Mouse (Mus musculus): Measurements from ENCODE around the gene Hs1bp3. TPM values are rescaled to one million over a fixed set of nuclear protein-coding genes. Genes with fewer than 3 reads are reported as not detected.

Hs1bp3 gene
- total and polyA plus RNA-seq, 2 experiments from 2014 or later, result 9.5 to 9.7 TPM

GRCm38 (mm10) chr12:8275424-8275823, 37.8 kb upstream of the Hs1bp3 start:
- no peaks in the 10 kb centered on the region for H3K9me3 ChIP-seq (replicated peaks; ENCODE audit: control insufficient read depth, low read length)
- no peaks in the 10 kb centered on the region for H3K27me3 ChIP-seq (ENCODE audit: control insufficient read depth, insufficient read depth, low read length)
- ATAC-seq (ENCODE audit: insufficient read depth, low read depth), result no peak
- no peak overlapping the region for H3K9ac ChIP-seq (replicated peaks; ENCODE audit: low read depth, low read length)
- H3K4me1 ChIP-seq (ENCODE audit: control insufficient read depth, insufficient read depth), result no peaks in the 10 kb centered on the region
- no peaks in the 10 kb centered on the region for H3K36me3 ChIP-seq (replicated peaks; ENCODE audit: control insufficient read depth, insufficient read depth, low read length)
- 95% methylated on average over 4 of the region's 4 CpGs for WGBS
- no peak overlapping the region for H3K4me2 ChIP-seq (ENCODE audit: low read depth, low read length)
- no peak for TF ChIP-seq CTCF (IDR thresholded peaks at IDR 0.05; ENCODE audit: low read depth)
- no peak for TF ChIP-seq EP300 (IDR thresholded peaks at IDR 0.05; ENCODE audit: low read depth)
- no peak overlapping the region for H3K4me3 ChIP-seq (ENCODE audit: low read depth, low read length)
- no peak for DNase-seq (ENCODE audit: low spot score)
- H3K27ac ChIP-seq (ENCODE audit: low read depth), result no peak overlapping the region

DNA sequence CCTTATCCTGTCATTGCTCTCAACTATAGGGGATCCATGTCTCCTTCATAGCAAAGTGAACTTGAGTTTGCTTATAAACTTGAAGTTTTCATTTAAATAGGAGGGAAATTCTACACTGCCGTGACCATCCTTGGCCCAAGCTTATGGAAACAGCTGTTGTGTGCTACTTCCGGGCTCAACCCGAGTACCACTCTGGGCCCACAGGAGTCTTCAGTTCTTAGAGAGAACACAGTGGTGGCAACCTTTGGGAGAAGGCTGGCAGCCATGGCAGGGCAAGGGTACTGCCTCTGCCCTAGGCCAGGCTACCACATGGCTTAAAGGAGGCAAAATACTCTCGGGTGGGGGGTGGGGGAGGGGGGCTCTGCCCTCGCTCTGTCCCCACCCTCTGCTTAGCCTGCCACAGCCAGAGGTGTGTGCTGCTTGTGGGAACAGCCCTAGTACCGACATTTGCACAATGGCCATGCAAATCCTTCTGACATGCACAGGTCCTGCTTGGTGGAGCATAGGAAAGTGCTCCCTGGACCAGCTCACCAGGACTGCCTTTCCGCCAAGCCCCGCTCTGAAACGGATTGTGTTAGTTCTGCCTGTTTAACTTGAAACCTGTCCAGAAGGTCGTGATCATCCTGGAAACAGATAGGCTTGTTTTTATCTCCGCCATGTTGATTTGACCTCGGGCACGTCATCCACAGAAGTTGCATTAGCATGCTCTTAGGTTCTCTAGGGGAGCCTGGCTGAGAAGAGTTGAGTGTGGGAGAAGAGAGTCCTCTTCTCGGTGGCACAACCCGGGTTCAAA, 31.8 kb upstream of the Hs1bp3 start:
- ATAC-seq (ENCODE audit: insufficient read depth, low read depth) (no peak), DNase-seq (ENCODE audit: low spot score) (no peak)
- Histone ChIP-seq H3K4me3 (ENCODE audit: low read depth, low read length) (no peak overlapping the region), H3K4me2 (ENCODE audit: low read depth, low read length) (no peak overlapping the region), H3K9me3 (replicated peaks; ENCODE audit: control insufficient read depth, low read length) (no peaks in the 10 kb centered on the region), H3K27me3 (ENCODE audit: control insufficient read depth, insufficient read depth, low read length) (no peaks in the 10 kb centered on the region), H3K36me3 (replicated peaks; ENCODE audit: control insufficient read depth, insufficient read depth, low read length) (0 out of 2 replicates have a peak, but pooled peaks cover 3% of the 10 kb centered on the region), H3K27ac (ENCODE audit: low read depth) (no peak overlapping the region), H3K4me1 (ENCODE audit: control insufficient read depth, insufficient read depth) (no peaks in the 10 kb centered on the region), H3K9ac (replicated peaks; ENCODE audit: low read depth, low read length) (no peak overlapping the region)
- no peak for TF ChIP-seq CTCF (IDR thresholded peaks at IDR 0.05; ENCODE audit: low read depth)
- TF ChIP-seq EP300 (IDR thresholded peaks at IDR 0.05; ENCODE audit: low read depth), result no peak
- 73% methylated on average over 15 of the region's 15 CpGs for WGBS

GRCm38 (mm10) chr12:8287970-8288369, 25.3 kb upstream of the Hs1bp3 start:
- H3K4me1 ChIP-seq (ENCODE audit: control insufficient read depth, insufficient read depth), result no peaks in the 10 kb centered on the region
- no peaks in the 10 kb centered on the region for H3K9me3 ChIP-seq (replicated peaks; ENCODE audit: control insufficient read depth, low read length)
- TF ChIP-seq EP300 (IDR thresholded peaks at IDR 0.05; ENCODE audit: low read depth) (no peak), CTCF (IDR thresholded peaks at IDR 0.05; ENCODE audit: low read depth) (peak; percentile 22; the same call in 1 of the 2 replicates)
- 0 out of 2 replicates have a peak, but pooled peaks cover 3% of the 10 kb centered on the region for H3K36me3 ChIP-seq (replicated peaks; ENCODE audit: control insufficient read depth, insufficient read depth, low read length)
- no peak overlapping the region for H3K4me3 ChIP-seq (ENCODE audit: low read depth, low read length)
- H3K27ac ChIP-seq (ENCODE audit: low read depth), result no peak overlapping the region
- H3K4me2 ChIP-seq (ENCODE audit: low read depth, low read length), result no peak overlapping the region
- H3K27me3 ChIP-seq (ENCODE audit: control insufficient read depth, insufficient read depth, low read length), result no peaks in the 10 kb centered on the region
- ATAC-seq (ENCODE audit: insufficient read depth, low read depth), result no peak
- 65% methylated on average over 3 of the region's 3 CpGs for WGBS
- H3K9ac ChIP-seq (replicated peaks; ENCODE audit: low read depth, low read length), result no peak overlapping the region
- no peak for DNase-seq (ENCODE audit: low spot score)

DNA sequence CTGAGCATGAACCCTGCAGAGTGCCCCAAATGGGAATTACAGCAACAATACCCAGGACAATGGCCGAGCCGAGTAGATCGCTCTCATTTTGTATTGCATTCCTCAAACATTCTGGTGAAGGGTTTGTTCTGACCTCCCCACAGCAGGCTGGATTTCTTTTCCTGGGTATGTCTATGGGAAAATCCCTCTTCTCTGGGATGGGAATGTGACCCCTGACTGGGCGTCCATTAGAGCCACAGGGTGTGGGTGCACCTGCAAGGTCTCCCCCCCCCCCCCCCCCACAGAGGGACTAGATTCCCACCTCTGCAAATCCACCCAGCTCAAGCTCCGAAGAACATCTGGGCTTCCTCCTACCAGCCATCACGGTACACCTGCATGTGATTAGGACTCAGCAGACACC, 24.1 kb upstream of the Hs1bp3 start:
- Histone ChIP-seq H3K36me3 (replicated peaks; ENCODE audit: control insufficient read depth, insufficient read depth, low read length) (0 out of 2 replicates have a peak, but pooled peaks cover 3% of the 10 kb centered on the region), H3K4me2 (ENCODE audit: low read depth, low read length) (no peak overlapping the region), H3K27me3 (ENCODE audit: control insufficient read depth, insufficient read depth, low read length) (no peaks in the 10 kb centered on the region), H3K9ac (replicated peaks; ENCODE audit: low read depth, low read length) (no peak overlapping the region), H3K27ac (ENCODE audit: low read depth) (no peak overlapping the region), H3K4me3 (ENCODE audit: low read depth, low read length) (no peak overlapping the region), H3K4me1 (ENCODE audit: control insufficient read depth, insufficient read depth) (no peaks in the 10 kb centered on the region), H3K9me3 (replicated peaks; ENCODE audit: control insufficient read depth, low read length) (no peaks in the 10 kb centered on the region)
- no peak for ATAC-seq (ENCODE audit: insufficient read depth, low read depth)
- WGBS, result 88% methylated on average over 6 of the region's 6 CpGs
- TF ChIP-seq CTCF (IDR thresholded peaks at IDR 0.05; ENCODE audit: low read depth), result no peak
- TF ChIP-seq EP300 (IDR thresholded peaks at IDR 0.05; ENCODE audit: low read depth), result no peak
- no peak for DNase-seq (ENCODE audit: low spot score)

GRCm38 (mm10) chr12:8289499-8289898, 23.7 kb upstream of the Hs1bp3 start:
- DNase-seq (ENCODE audit: low spot score) (no peak), ATAC-seq (ENCODE audit: insufficient read depth, low read depth) (no peak)
- Histone ChIP-seq H3K4me2 (ENCODE audit: low read depth, low read length) (no peak overlapping the region), H3K9ac (replicated peaks; ENCODE audit: low read depth, low read length) (no peak overlapping the region), H3K4me1 (ENCODE audit: control insufficient read depth, insufficient read depth) (no peaks in the 10 kb centered on the region), H3K9me3 (replicated peaks; ENCODE audit: control insufficient read depth, low read length) (no peaks in the 10 kb centered on the region), H3K4me3 (ENCODE audit: low read depth, low read length) (no peak overlapping the region), H3K36me3 (replicated peaks; ENCODE audit: control insufficient read depth, insufficient read depth, low read length) (0 out of 2 replicates have a peak, but pooled peaks cover 2% of the 10 kb centered on the region), H3K27ac (ENCODE audit: low read depth) (no peak overlapping the region), H3K27me3 (ENCODE audit: control insufficient read depth, insufficient read depth, low read length) (peaks cover 3% of the 10 kb centered on the region; the same call in 1 of the 2 replicates)
- no peak for TF ChIP-seq CTCF (IDR thresholded peaks at IDR 0.05; ENCODE audit: low read depth)
- no peak for TF ChIP-seq EP300 (IDR thresholded peaks at IDR 0.05; ENCODE audit: low read depth)
- WGBS, result 83% methylated on average over 8 of the region's 8 CpGs
